Mouse (Mus musculus): ENCODE measurements around the gene Tuba1c. TPM values are rescaled to one million over a fixed set of nuclear protein-coding genes. Genes with fewer than 3 reads are reported as not detected.

The Tuba1c gene
- polyA plus RNA-seq, 1 experiment from 2014 or later, result 107 TPM

DNA sequence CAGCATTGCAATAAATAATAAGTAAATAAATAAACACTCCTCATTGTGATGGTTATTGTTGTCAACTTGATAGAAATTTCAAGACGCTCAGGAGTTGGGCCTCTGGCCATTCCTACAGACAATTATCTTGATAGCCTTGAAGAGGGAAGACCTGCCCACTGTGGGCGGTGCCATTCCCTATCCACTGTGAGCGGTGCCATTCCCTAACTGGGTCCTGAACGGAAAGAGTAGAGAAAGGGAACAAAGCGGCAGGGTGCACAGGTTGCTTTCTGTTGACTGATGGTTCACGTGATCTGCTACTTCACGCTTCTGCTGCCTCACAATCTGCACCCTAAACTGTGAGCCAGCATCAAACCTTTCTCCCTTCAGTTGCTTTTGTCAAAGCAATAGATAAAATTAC lies 8.4 kb upstream of the Tuba1c start:
- WGBS, result 98% methylated on average over 7 of the region's 7 CpGs
- no peak overlapping the region for H3K9ac ChIP-seq

DNA sequence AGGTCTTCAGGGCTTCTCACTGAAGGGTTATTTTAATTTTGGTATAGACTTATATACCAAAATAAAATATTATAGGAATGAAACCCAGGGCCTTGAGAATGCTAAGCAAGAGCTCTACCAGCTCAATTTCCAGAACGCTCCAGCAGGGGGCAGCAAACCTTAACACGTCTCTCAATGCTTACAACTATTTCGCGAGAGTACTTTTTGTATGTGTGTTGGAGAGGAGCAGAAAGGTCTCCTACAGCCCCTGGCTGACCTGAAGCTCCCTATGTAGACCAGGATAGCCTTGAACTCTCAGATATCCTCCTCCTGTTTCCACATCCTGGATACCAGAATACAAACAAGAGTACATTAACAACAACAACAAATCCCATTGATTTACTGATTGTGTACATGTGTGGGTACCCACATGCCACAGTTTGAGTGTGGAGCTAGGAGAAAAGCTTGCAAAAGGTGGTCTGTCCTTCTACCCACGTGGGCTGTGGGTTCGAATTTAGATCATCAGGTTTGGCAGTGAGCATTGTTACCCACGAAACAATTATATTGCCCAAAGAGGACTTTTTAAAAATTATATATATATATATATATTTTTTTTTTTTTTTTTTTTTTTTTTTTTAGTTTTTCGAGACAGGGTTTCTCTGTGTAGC lies 4.9 kb upstream of the Tuba1c start:
- H3K9ac ChIP-seq, result no peak overlapping the region
- no peak overlapping the region for H3K4me2 ChIP-seq
- no peak overlapping the region for H3K4me3 ChIP-seq (replicated peaks)
- ATAC-seq (ENCODE audit: low FRiP score), result no peak
- H3K36me3 ChIP-seq (replicated peaks), result no peaks in the 10 kb centered on the region
- H3K27me3 ChIP-seq, result peaks cover 3% of the 10 kb centered on the region; the same call in 1 of the 2 replicates
- peaks cover 10% of the 10 kb centered on the region for H3K4me1 ChIP-seq
- H3K9me3 ChIP-seq, result no peaks in the 10 kb centered on the region
- 20% methylated on average over 7 of the region's 8 CpGs for WGBS
- no peak overlapping the region for H3K27ac ChIP-seq

More for the DNA sequence above, 8.4 kb upstream of the Tuba1c start:
- H3K27ac ChIP-seq, result no peak overlapping the region
- H3K9me3 ChIP-seq, result no peaks in the 10 kb centered on the region
- peaks cover 11% of the 10 kb centered on the region for H3K4me1 ChIP-seq
- no peak for ATAC-seq (ENCODE audit: low FRiP score)
- no peak overlapping the region for H3K4me2 ChIP-seq
- H3K36me3 ChIP-seq (replicated peaks), result no peaks in the 10 kb centered on the region
- 0 out of 2 replicates have a peak, but pooled peaks cover 5% of the 10 kb centered on the region for H3K27me3 ChIP-seq
- H3K4me3 ChIP-seq (replicated peaks), result no peak overlapping the region

DNA sequence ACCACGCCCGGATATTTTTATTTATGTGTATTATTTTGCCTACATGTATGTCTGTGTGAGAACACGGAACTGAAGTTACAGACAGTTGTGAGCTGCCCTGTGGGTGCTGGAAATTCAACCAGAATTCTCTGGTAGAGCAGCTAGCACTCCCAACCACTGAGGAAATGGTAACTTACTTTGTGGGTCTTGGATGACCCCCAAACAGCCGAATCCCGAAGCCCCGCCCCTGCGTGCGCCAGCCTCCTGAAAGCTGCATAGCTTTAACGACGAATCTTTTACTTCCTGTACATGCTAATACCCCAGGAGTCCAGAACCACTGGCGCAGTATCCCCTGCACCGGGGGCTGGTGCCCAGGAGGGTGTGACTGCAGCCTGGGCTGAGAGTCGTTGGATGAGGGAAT lies 4.3 kb upstream of the Tuba1c start:
- WGBS, result 81% methylated on average over 13 of the region's 13 CpGs
- H3K4me1 ChIP-seq, result peaks cover 15% of the 10 kb centered on the region
- no peaks in the 10 kb centered on the region for H3K9me3 ChIP-seq
- peaks cover 7% of the 10 kb centered on the region; the same call in 1 of the 2 replicates for H3K27me3 ChIP-seq
- no peak overlapping the region for H3K27ac ChIP-seq
- no peaks in the 10 kb centered on the region for H3K36me3 ChIP-seq (replicated peaks)
- H3K4me3 ChIP-seq (replicated peaks), result no peak overlapping the region
- no peak for ATAC-seq (ENCODE audit: low FRiP score)
- no peak overlapping the region for H3K9ac ChIP-seq
- no peak overlapping the region for H3K4me2 ChIP-seq

- no peak overlapping the region for H3K27ac ChIP-seq
- no peaks in the 10 kb centered on the region for H3K9me3 ChIP-seq
- H3K4me1 ChIP-seq, result peaks cover 21% of the 10 kb centered on the region
- no peak overlapping the region for H3K4me2 ChIP-seq
- ATAC-seq (ENCODE audit: low FRiP score), result no peak
- H3K27me3 ChIP-seq, result peaks cover 7% of the 10 kb centered on the region; the same call in 1 of the 2 replicates
- no peak overlapping the region for H3K4me3 ChIP-seq (replicated peaks)
- WGBS, result 59% methylated on average over 4 of the region's 4 CpGs
- no peaks in the 10 kb centered on the region for H3K36me3 ChIP-seq (replicated peaks)
- no peak overlapping the region for H3K9ac ChIP-seq
These were observed 3.4 kb upstream of the Tuba1c start for GRCm38 (mm10) chr15:99026259-99026658.

DNA sequence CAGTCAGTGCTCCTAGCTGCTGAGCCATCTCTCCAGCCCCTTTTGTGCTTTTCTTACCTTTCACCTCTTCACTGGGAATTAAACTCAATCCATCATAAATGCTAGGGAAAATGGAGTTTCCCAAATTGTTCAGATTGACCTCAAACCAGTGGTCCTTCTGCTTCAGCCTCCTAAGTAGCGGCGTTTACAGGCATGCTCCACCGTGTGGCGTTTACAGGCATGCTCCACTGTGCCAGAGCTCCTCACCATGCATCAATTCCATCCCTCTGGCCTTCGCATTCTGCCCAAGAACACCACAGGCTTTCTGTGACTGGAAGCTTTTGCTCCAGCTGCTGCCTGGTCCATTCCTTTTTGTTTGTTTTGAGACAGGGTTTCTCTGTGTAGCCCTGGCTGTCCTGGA lies 2.6 kb upstream of the Tuba1c start:
- H3K4me2 ChIP-seq, result no peak overlapping the region
- WGBS, result 79% methylated on average over 5 of the region's 5 CpGs
- peaks cover 30% of the 10 kb centered on the region for H3K4me1 ChIP-seq
- no peak overlapping the region for H3K4me3 ChIP-seq (replicated peaks)
- H3K9me3 ChIP-seq, result no peaks in the 10 kb centered on the region
- H3K9ac ChIP-seq, result no peak overlapping the region
- peaks cover 7% of the 10 kb centered on the region; the same call in 1 of the 2 replicates for H3K27me3 ChIP-seq
- H3K27ac ChIP-seq, result no peak overlapping the region
- H3K36me3 ChIP-seq (replicated peaks), result no peaks in the 10 kb centered on the region
- no peak for ATAC-seq (ENCODE audit: low FRiP score)

- Histone ChIP-seq H3K27me3 (peaks cover 7% of the 10 kb centered on the region; the same call in 1 of the 2 replicates), H3K4me1 (peaks cover 43% of the 10 kb centered on the region), H3K9ac (peak overlapping the region; percentile 61; the same call in 1 of the 2 replicates), H3K4me2 (peak overlapping the region; percentile 83), H3K36me3 (replicated peaks) (no peaks in the 10 kb centered on the region), H3K4me3 (replicated peaks) (peak overlapping the region; percentile 52), H3K9me3 (no peaks in the 10 kb centered on the region), H3K27ac (peak overlapping the region; percentile 61; the same call in 1 of the 2 replicates)
- 8% methylated on average over 10 of the region's 10 CpGs for WGBS
- ATAC-seq (ENCODE audit: low FRiP score), result peak; percentile 24; the same call in 1 of the 2 replicates
These were observed 725 bp upstream of the Tuba1c start for GRCm38 (mm10) chr15:99028874-99029458.

DNA sequence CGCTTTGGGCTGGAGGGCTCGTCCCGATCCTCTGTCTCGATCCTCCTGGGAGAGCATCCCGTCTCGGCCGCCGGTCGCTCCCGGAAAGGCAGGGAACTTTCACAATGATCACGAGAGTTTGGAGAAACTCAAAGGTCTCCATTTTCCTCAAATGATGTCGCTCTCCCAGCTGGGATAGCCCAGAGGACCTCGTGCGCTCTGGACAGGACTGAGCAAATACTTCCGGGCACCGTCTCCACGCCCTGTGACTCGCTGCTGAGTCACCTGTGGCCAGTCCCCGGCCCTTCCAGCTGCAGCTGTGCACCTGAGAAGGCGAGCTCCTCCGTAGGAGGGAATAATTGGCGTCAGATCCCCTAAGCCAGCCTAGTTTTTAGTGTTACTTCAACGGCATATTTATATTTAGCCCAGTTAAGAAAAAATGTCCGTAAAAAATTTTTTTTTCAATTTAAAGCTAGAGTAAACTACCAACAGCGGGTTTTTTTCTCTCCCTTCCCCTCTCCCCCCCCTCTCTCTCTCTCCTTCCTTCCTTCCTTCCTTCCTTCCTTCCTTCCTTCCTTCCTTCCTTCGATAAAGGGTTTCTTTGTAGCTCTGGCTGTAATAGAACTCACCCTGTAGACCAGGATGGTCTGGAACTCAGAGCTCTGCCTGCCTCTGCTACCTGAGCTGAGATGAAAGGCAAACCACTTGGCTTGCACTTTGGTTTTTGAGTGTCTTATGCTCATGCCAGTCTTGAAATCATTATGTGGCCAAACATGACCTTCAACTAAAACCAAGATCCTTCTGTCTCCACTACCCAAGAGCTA lies 1.1 kb downstream of the Tuba1c start:
- 20% methylated on average over 26 of the region's 26 CpGs for WGBS
- Histone ChIP-seq H3K27ac (no peak overlapping the region), H3K4me2 (peak overlapping the region; percentile 83), H3K9me3 (no peaks in the 10 kb centered on the region), H3K36me3 (replicated peaks) (peaks cover 13% of the 10 kb centered on the region), H3K4me1 (peaks cover 43% of the 10 kb centered on the region), H3K4me3 (replicated peaks) (peak overlapping the region; percentile 52), H3K27me3 (peaks cover 7% of the 10 kb centered on the region; the same call in 1 of the 2 replicates), H3K9ac (peak overlapping the region; percentile 61)
- ATAC-seq (ENCODE audit: low FRiP score), result peak; percentile 21; the same call in 1 of the 2 replicates

DNA sequence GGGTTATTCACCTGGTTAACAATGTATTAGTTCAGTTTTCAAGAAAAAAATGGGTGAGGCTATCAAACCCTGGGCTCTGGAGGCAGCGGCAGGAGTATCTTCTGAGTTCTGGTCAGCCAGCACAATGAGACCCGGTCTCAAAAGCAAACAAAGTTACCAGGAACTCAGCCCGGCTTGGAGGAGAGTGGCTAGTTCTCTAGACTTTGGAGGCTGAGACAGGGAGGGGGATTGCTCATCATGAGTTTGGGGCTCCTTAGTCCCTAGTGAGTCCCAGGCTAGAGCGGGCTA lies 1.6 kb downstream of the Tuba1c start:
- no peak overlapping the region for H3K27ac ChIP-seq
- 90% methylated on average over 4 of the region's 4 CpGs for WGBS
- peaks cover 19% of the 10 kb centered on the region for H3K36me3 ChIP-seq (replicated peaks)
- ATAC-seq (ENCODE audit: low FRiP score), result no peak
- peaks cover 43% of the 10 kb centered on the region for H3K4me1 ChIP-seq
- H3K9ac ChIP-seq, result 0 out of 2 replicates have a peak overlapping the region, but pooled peaks have one; percentile 61
- peak overlapping the region; percentile 52 for H3K4me3 ChIP-seq (replicated peaks)
- H3K9me3 ChIP-seq, result no peaks in the 10 kb centered on the region
- H3K4me2 ChIP-seq, result peak overlapping the region; percentile 83
- peaks cover 7% of the 10 kb centered on the region; the same call in 1 of the 2 replicates for H3K27me3 ChIP-seq

- H3K4me2 ChIP-seq, result peak overlapping the region; percentile 83
- H3K9ac ChIP-seq, result no peak overlapping the region
- peaks cover 43% of the 10 kb centered on the region for H3K4me1 ChIP-seq
- WGBS, result 69% methylated on average over 9 of the region's 9 CpGs
- H3K36me3 ChIP-seq (replicated peaks), result peaks cover 24% of the 10 kb centered on the region
- no peaks in the 10 kb centered on the region for H3K9me3 ChIP-seq
- peak overlapping the region; percentile 23 for H3K4me3 ChIP-seq (replicated peaks)
- H3K27me3 ChIP-seq, result peaks cover 7% of the 10 kb centered on the region; the same call in 1 of the 2 replicates
- no peak overlapping the region for H3K27ac ChIP-seq
- no peak for ATAC-seq (ENCODE audit: low FRiP score)
These were observed 2.5 kb downstream of the Tuba1c start for GRCm38 (mm10) chr15:99032041-99032725.

- no peak overlapping the region for H3K27ac ChIP-seq
- H3K4me3 ChIP-seq (replicated peaks), result peak overlapping the region; percentile 23
These were observed 3.1 kb downstream of the Tuba1c start for GRCm38 (mm10) chr15:99032726-99033250.

GRCm38 (mm10) chr15:99033498-99034270 lies 4.0 kb downstream of the Tuba1c start:
- no peak overlapping the region for H3K9ac ChIP-seq
- no peak overlapping the region for H3K27ac ChIP-seq
- 95% methylated on average over 7 of the region's 7 CpGs for WGBS
- ATAC-seq (ENCODE audit: low FRiP score), result no peak
- peaks cover 43% of the 10 kb centered on the region for H3K4me1 ChIP-seq
- H3K36me3 ChIP-seq (replicated peaks), result peaks cover 32% of the 10 kb centered on the region
- no peak overlapping the region for H3K4me3 ChIP-seq (replicated peaks)
- peaks cover 7% of the 10 kb centered on the region; the same call in 1 of the 2 replicates for H3K27me3 ChIP-seq
- no peak overlapping the region for H3K4me2 ChIP-seq
- no peaks in the 10 kb centered on the region for H3K9me3 ChIP-seq

More at GRCm38 (mm10) chr15:99032726-99033250, 3.1 kb downstream of the Tuba1c start:
- H3K27me3 ChIP-seq, result peaks cover 7% of the 10 kb centered on the region; the same call in 1 of the 2 replicates
- 72% methylated on average over 7 of the region's 7 CpGs for WGBS
- no peak for ATAC-seq (ENCODE audit: low FRiP score)
- peaks cover 43% of the 10 kb centered on the region for H3K4me1 ChIP-seq
- H3K36me3 ChIP-seq (replicated peaks), result peaks cover 24% of the 10 kb centered on the region
- no peak overlapping the region for H3K9ac ChIP-seq
- no peaks in the 10 kb centered on the region for H3K9me3 ChIP-seq
- peak overlapping the region; percentile 83 for H3K4me2 ChIP-seq

Data from forebrain, embryonic 12.5 days (tissue).